Mouse (Mus musculus) neural tube, embryonic 11.5 days (tissue): ENCODE data around the gene Lcor. TPM values are rescaled to one million over a fixed set of nuclear protein-coding genes. Genes with fewer than 3 reads are reported as not detected.

ENCODE experiments used
- ATAC-seq: fragments of 200-750 bp; cut with Nextera tagmentation; 2 replicates; pipeline ENCODE4 v1.8.0; 2017; ENCODE audit warnings: moderate number of reproducible peaks, mild to moderate bottlenecking, moderate TSS enrichment, moderate library complexity; ENCODE audit not compliant: insufficient read depth, low FRiP score, low TSS enrichment
- DNase-seq: peaks from one replicate; pipeline ENCODE4 v3.0.0-alpha.2; 2015; ENCODE audit warnings: low spot score
- H3K27ac ChIP-seq: fragments of 300-500 bp; sonication (generic); 2 replicates; pipeline ENCODE4 v1.5.1; 2014; ENCODE audit warnings: low read depth, mild to moderate bottlenecking, low read length
- H3K27me3 ChIP-seq: fragments of 300-500 bp; sonication (generic); 2 replicates; pipeline ENCODE4 v1.6.1; 2014; ENCODE audit warnings: mild to moderate bottlenecking, low read length, mixed read lengths; ENCODE audit not compliant: control insufficient read depth, insufficient read depth
- H3K36me3 ChIP-seq: fragments of 300-500 bp; sonication (generic); 2 replicates; pipeline ENCODE4 v1.6.1; 2014; ENCODE audit warnings: mild to moderate bottlenecking, low read length, moderate library complexity, mixed read lengths; ENCODE audit not compliant: control insufficient read depth, insufficient read depth
- H3K4me1 ChIP-seq: fragments of 300-500 bp; sonication (generic); 2 replicates; pipeline ENCODE4 v1.6.1; 2014; ENCODE audit warnings: low read length, mixed read lengths; ENCODE audit not compliant: control insufficient read depth, insufficient read depth
- H3K4me2 ChIP-seq: fragments of 300-500 bp; sonication (generic); 2 replicates; pipeline ENCODE4 v1.6.1; 2014; ENCODE audit warnings: low read depth, mild to moderate bottlenecking, moderate library complexity
- H3K4me3 ChIP-seq: fragments of 300-500 bp; sonication (generic); 2 replicates; pipeline ENCODE4 v1.5.1; 2014; ENCODE audit warnings: low read depth, low read length
- H3K9ac ChIP-seq: fragments of 300-500 bp; sonication (generic); 2 replicates; pipeline ENCODE4 v1.6.1; 2014; ENCODE audit warnings: mild to moderate bottlenecking, low read length
- H3K9me3 ChIP-seq: fragments of 300-500 bp; sonication (generic); 2 replicates; pipeline ENCODE4 v1.6.1; 2016; ENCODE audit warnings: low read length; ENCODE audit not compliant: control insufficient read depth
- WGBS: fragments of 180-500 bp; shearing (Covaris S2); extraction: QIAGEN DNeasy Blood & Tissue Kit; methylation state at CpG from one replicate; pipeline ENCODE4 v1.1.7; 2014; 5-methylcytosine and 5-hydroxymethylcytosine counted together
- polyA plus RNA-seq: library from polyadenylated mRNA; unstranded; fragments of >200 nt; fragmentation: Nextera tagmentation; extraction: Ambion mirVana; gene quantifications from 2 replicates; pipeline ENCODE4 v1.2.1, GENCODE M21; 2014

The Lcor gene
- polyA plus RNA-seq, 1 experiment from 2014 or later = 32.8 TPM

DNA sequence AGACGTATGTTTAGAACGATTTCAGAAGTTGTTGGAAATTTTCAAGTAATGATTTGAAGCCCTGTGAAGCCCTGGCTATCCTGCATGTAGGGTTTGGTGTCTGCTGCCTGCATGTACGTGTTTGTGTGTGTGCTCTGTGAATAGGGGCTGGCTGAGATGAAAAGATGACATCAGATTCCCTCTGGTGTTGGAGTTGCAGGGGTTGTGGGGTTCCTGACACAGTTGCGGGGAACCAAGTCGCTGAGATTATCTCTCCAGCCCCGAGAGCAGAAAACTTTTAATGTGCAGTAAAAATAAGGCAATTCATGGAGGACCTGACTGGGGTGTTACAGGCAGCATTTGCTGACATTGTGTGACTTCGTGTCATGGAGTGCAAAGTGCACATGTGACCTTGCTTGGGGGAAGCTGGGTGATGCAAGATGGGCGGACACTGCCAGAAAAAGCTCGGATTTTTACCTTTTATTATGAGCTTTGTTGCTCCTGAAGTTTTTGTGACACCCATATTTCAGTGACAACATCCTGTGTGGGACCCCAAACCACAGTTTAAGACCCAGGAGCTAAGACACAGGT is 20.2 kb upstream of the Lcor start:
- no peaks in the 10 kb centered on the region for H3K4me1 ChIP-seq
- no peak for ATAC-seq
- H3K4me2 ChIP-seq = no peak overlapping the region
- H3K27ac ChIP-seq = no peak overlapping the region
- 85% methylated on average over 9 of the region's 9 CpGs for WGBS
- no peak overlapping the region for H3K4me3 ChIP-seq
- H3K9ac ChIP-seq = no peak overlapping the region
- no peaks in the 10 kb centered on the region for H3K27me3 ChIP-seq
- no peak for DNase-seq
- no peaks in the 10 kb centered on the region for H3K36me3 ChIP-seq
- no peaks in the 10 kb centered on the region for H3K9me3 ChIP-seq

DNA sequence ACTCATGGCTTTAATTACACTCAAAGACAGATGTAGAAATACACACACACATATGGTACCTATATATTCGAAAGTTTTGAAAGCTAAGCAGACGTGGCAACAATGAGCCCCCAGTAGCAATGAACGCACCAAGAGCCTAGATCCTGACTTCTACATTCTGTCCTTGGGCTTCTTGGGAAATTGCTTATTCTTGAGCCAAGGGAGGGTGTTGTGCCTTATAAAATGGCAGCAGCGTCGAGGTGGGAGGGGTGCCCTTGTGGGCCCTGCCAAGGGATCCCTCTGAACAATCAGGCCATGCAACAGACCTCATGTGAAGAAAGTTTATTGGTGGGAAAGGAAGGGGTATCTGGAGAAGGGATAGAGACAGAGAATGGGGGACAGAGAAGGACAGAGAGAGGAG is 18.6 kb upstream of the Lcor start:
- no peaks in the 10 kb centered on the region for H3K36me3 ChIP-seq
- H3K9me3 ChIP-seq = no peaks in the 10 kb centered on the region
- 88% methylated on average over 5 of the region's 5 CpGs for WGBS
- no peak overlapping the region for H3K4me2 ChIP-seq
- H3K27me3 ChIP-seq = no peaks in the 10 kb centered on the region
- H3K4me1 ChIP-seq = no peaks in the 10 kb centered on the region
- ATAC-seq (no peak), DNase-seq (no peak)
- no peak overlapping the region for H3K4me3 ChIP-seq
- no peak overlapping the region for H3K9ac ChIP-seq
- no peak overlapping the region for H3K27ac ChIP-seq

DNA sequence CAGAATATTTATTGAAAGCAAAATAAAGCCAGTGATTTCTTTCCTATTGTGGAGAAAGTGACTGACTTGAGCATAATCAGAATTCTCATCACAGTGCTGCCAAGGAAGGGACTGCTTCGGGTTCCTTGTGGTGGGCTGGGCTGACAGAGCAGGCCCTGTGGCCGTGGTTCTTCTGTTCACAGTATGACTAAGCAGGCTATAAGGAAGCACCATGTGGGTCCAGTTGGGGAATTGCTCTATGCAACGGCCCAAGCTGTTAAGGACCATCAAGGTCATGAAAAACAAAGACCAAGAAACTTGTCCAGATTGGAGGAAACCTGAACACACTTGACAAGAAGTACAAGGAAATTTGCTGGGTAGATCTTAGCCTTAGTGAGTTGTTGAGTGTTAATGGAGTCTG is 16.0 kb upstream of the Lcor start:
- Histone ChIP-seq H3K4me2 (no peak overlapping the region), H3K36me3 (no peaks in the 10 kb centered on the region), H3K9ac (no peak overlapping the region), H3K27ac (no peak overlapping the region), H3K4me1 (no peaks in the 10 kb centered on the region), H3K27me3 (no peaks in the 10 kb centered on the region), H3K4me3 (no peak overlapping the region), H3K9me3 (no peaks in the 10 kb centered on the region)
- DNase-seq (no peak), ATAC-seq (no peak)
- 89% methylated on average over 3 of the region's 3 CpGs for WGBS

DNA sequence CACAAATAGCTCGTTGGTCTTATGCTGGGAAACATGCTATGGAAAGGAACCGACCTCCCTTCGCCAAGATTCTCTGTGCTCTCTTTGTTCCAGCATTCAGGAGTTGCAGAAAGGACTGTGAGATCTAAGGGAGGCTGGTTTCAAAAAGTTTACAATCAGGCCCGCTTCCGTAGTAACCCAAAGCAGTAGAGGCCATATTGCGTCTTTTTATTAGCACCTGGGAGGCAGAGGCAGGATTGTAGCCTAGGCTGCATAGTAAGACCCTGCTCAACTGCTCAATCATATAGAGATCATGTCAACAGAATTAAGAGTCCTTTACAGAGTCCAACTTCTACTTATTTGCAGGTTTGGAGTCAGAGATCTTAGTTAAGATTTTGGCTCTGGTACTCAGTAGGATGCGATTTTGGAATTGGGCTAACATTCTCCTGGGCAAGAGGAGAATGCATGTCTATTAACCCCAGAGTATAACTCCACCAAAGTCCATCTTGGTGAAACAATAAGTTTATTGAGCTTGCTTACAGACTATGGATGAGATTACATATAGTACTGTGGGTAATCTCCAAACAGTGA is 8.8 kb upstream of the Lcor start:
- Histone ChIP-seq H3K4me1 (no peaks in the 10 kb centered on the region), H3K27ac (no peak overlapping the region), H3K27me3 (no peaks in the 10 kb centered on the region), H3K36me3 (no peaks in the 10 kb centered on the region), H3K4me2 (no peak overlapping the region), H3K9ac (no peak overlapping the region), H3K4me3 (no peak overlapping the region), H3K9me3 (no peaks in the 10 kb centered on the region)
- DNase-seq (no peak), ATAC-seq (no peak)
- 90% methylated on average over 7 of the region's 7 CpGs for WGBS

DNA sequence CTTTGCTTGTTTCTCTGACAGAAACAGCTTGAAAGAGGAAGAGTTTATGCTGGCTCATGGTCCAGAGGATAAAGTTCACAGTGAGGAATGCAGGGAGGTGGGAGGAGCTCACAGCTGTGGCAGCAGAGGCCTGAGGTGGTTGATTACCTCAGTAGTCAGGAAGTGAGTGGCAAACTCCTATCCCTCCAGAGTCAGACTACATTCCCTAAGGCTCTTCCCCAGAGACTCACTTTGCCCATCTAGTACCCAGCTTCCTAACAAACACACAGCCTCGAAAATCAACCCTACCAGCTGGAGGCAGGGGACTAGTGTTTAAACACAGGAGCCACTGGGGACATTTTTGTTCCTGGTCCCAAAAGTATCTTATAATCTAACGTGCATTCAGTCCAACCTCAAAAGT is 7.5 kb upstream of the Lcor start:
- Histone ChIP-seq H3K4me3 (no peak overlapping the region), H3K9ac (no peak overlapping the region), H3K9me3 (no peaks in the 10 kb centered on the region), H3K36me3 (no peaks in the 10 kb centered on the region), H3K4me1 (no peaks in the 10 kb centered on the region), H3K4me2 (no peak overlapping the region), H3K27ac (no peak overlapping the region), H3K27me3 (no peaks in the 10 kb centered on the region)
- ATAC-seq (no peak), DNase-seq (no peak)
- WGBS = 61% methylated on average over 2 of the region's 2 CpGs

DNA sequence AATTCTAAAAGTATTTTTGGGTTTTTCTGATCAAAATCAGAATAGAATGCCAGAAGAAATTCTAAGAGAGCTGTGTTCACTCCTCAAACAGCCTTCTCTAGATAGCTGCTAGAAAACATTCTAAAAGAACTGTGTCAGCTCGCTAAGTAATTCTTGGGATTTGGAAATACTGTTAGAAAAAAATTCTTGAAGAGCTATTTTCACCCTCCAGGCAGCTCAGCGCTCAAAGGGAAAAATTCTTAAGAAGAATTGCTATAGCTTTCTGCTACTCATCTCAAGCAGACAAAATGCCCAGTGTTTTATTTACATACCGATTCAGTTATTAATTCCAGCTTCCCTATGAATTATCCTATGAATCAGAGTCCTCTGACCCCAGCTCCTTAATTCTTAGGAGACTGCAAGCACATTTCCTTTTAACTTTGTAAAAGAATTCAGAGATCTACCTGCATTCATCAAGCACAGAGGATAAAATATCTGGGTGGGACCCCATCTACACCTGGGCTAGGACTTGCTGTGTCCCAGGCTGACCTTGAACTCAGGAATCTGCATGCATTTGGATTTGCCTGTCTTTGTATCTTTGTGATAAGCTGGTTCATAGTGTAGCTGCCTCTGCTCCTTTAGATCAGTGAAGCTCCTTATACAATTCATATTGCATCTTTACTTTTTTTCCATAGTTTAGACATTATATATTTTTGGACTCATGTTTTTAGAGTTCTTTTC is 5.7 kb upstream of the Lcor start:
- Histone ChIP-seq H3K36me3 (no peaks in the 10 kb centered on the region), H3K27ac (no peak overlapping the region), H3K4me1 (no peaks in the 10 kb centered on the region), H3K4me2 (no peak overlapping the region), H3K9ac (no peak overlapping the region), H3K27me3 (no peaks in the 10 kb centered on the region), H3K9me3 (no peaks in the 10 kb centered on the region), H3K4me3 (no peak overlapping the region)
- no peak for DNase-seq
- 90% methylated on average over 3 of the region's 3 CpGs for WGBS
- no peak for ATAC-seq

DNA sequence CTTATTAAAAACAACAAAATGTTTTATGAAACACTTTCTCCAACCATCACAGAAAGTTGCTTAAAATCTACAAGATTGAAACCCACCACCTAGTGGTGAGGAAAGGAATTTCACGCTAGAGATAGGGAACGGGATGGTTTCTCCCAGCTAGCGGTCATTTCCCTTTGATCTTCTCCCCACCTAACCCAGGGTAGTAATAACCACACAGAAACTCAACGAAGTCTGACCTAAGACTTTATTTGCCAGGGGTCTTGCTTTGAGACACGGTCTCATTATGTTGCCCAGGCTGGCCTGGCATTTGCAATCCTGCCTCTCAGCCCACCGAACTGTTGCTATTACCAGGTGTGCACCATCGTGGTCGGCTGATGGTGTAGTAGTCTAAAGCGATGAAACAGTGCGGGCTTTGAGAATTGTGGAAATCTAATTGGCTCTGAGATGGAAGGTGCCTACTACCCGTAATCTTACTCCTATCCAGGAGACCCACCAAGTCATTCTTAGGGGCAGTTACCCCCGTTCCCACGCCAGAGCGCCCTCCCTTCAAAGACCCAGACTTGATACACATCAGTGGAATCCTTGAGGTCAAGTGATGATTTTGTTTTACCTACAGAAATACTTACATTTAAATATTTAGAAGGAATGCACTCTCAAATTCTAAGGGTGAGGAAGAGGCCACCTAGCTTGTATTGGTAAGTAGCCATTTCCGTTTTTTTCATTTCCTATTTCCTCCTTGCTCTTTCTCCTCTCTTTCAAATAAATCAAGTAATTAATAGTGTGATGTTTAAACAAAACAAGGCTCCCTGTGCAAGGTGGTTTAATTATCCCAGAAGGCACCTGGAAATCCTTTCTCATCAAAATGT is 1.2 kb upstream of the Lcor start:
- peaks cover 8% of the 10 kb centered on the region; the same call in 1 of the 2 replicates for H3K4me1 ChIP-seq
- peak; percentile 50 for DNase-seq
- 13% methylated on average over 15 of the region's 15 CpGs for WGBS

DNA sequence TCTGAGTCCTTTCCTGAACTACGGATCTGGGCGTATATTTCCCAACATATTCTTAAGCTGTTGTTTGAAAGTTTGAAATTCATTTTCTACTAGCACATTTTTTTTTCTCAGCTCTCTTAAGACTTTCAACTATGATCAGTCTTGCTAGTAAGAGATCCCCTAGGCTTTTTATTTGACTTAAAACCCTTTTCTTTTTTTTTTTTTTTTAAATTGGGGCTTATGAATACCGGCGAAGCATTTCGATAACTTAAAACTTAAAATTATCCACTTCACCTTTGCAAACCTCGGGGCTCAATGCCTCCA is 599 bp upstream of the Lcor start:
- no peaks in the 10 kb centered on the region for H3K27me3 ChIP-seq
- peak overlapping the region; percentile 59 for H3K4me2 ChIP-seq
- H3K4me1 ChIP-seq = peaks cover 8% of the 10 kb centered on the region; the same call in 1 of the 2 replicates
- H3K27ac ChIP-seq = peak overlapping the region; percentile 99
- DNase-seq (no peak), ATAC-seq (no peak)
- no peaks in the 10 kb centered on the region for H3K9me3 ChIP-seq
- 8% methylated on average over 6 of the region's 6 CpGs for WGBS
- peak overlapping the region; percentile 93 for H3K9ac ChIP-seq
- no peaks in the 10 kb centered on the region for H3K36me3 ChIP-seq
- peak overlapping the region; percentile 92 for H3K4me3 ChIP-seq

More for the DNA sequence above, 1.2 kb upstream of the Lcor start:
- ATAC-seq = no peak
- Histone ChIP-seq H3K9me3 (no peaks in the 10 kb centered on the region), H3K27me3 (no peaks in the 10 kb centered on the region), H3K27ac (no peak overlapping the region), H3K4me3 (peak overlapping the region; percentile 2; the same call in 1 of the 2 replicates), H3K9ac (no peak overlapping the region), H3K36me3 (no peaks in the 10 kb centered on the region), H3K4me2 (peak overlapping the region; percentile 59)
